Mouse (Mus musculus) myocyte (in vitro differentiated cells): ENCODE data around the gene Dcaf17. TPM values are rescaled to one million over a fixed set of nuclear protein-coding genes. Genes with fewer than 3 reads are reported as not detected.

ENCODE experiments used
- H3K27me3 ChIP-seq: one replicate; pipeline ENCODE4 v1.6.1; 2011; ENCODE audit not compliant: control insufficient read depth, insufficient read depth, insufficient read length
- H3K36me3 ChIP-seq: one replicate; pipeline ENCODE4 v1.6.1; 2011; ENCODE audit not compliant: control insufficient read depth, insufficient read depth
- H3K4me2 ChIP-seq: one replicate; pipeline ENCODE4 v1.6.1; 2011; ENCODE audit warnings: low read depth, control low read depth
- H3K4me3 ChIP-seq: one replicate; pipeline ENCODE4 v1.5.1; 2011; ENCODE audit warnings: mild to moderate bottlenecking, control low read depth, moderate library complexity
- H3K79me2 ChIP-seq: one replicate; pipeline ENCODE4 v1.6.1; 2011; ENCODE audit not compliant: control insufficient read depth, insufficient read depth
- H3ac ChIP-seq: one replicate; pipeline ENCODE4 v1.6.1; 2011; ENCODE audit not compliant: control insufficient read depth, insufficient read length
- CEBPB ChIP-seq: IDR thresholded peaks from 2 replicates; pipeline ENCODE4 v1.6.1; 2011; ENCODE audit warnings: mild to moderate bottlenecking, moderate library complexity; ENCODE audit not compliant: poor library complexity, insufficient read depth, severe bottlenecking
- E2F4 ChIP-seq: IDR thresholded peaks from one replicate; pipeline ENCODE4 v1.6.1; 2011; ENCODE audit warnings: mild to moderate bottlenecking, control low read depth, moderate library complexity; ENCODE audit not compliant: insufficient read depth
- MAX ChIP-seq: IDR thresholded peaks from one replicate; pipeline ENCODE4 v1.6.1; 2011; ENCODE audit warnings: low read depth, mild to moderate bottlenecking, control low read depth
- MYOD1 ChIP-seq, 3 experiments: IDR thresholded peaks; one replicate each; pipeline ENCODE4 v1.6.1; 2011; ENCODE audit warnings: control low read depth in 2 of 3, low read depth in 2 of 3, mild to moderate bottlenecking in 2 of 3, moderate library complexity in 1 of 3; ENCODE audit not compliant: insufficient read length in 2 of 3, control insufficient read depth in 1 of 3
- MYOG ChIP-seq, 3 experiments: IDR thresholded peaks; one replicate each; pipeline ENCODE4 v1.6.1; 2011; ENCODE audit warnings: control low read depth in 2 of 3, low read depth in 2 of 3, mild to moderate bottlenecking in 2 of 3; ENCODE audit not compliant: insufficient read length in 2 of 3, control insufficient read depth in 1 of 3, insufficient read depth in 1 of 3
- POLR2A ChIP-seq: IDR thresholded peaks from one replicate; pipeline ENCODE4 v1.6.1; 2011; ENCODE audit warnings: low read depth, mild to moderate bottlenecking, control low read depth, moderate library complexity; ENCODE audit not compliant: insufficient read length
- POLR2AphosphoS2 ChIP-seq: IDR thresholded peaks from one replicate; pipeline ENCODE4 v1.6.1; 2011; ENCODE audit warnings: low read depth, control low read depth; ENCODE audit not compliant: insufficient read length
- REST ChIP-seq: IDR thresholded peaks from one replicate; pipeline ENCODE4 v1.6.1; 2011; ENCODE audit warnings: mild to moderate bottlenecking, control low read depth, moderate library complexity; ENCODE audit not compliant: insufficient read depth, insufficient read length
- SRF ChIP-seq: IDR thresholded peaks from one replicate; pipeline ENCODE4 v1.6.1; 2011; ENCODE audit warnings: low read depth; ENCODE audit not compliant: control insufficient read depth, insufficient read length
- TCF12 ChIP-seq: IDR thresholded peaks from one replicate; pipeline ENCODE4 v1.6.1; 2011; ENCODE audit warnings: mild to moderate bottlenecking, control low read depth; ENCODE audit not compliant: poor library complexity, insufficient read depth, severe bottlenecking
- TCF3 ChIP-seq: IDR thresholded peaks from one replicate; pipeline ENCODE4 v1.6.1; 2011; ENCODE audit warnings: low read depth, control low read depth; ENCODE audit not compliant: insufficient read length
- USF1 ChIP-seq: IDR thresholded peaks from one replicate; pipeline ENCODE4 v1.6.1; 2011; ENCODE audit warnings: low read depth, mild to moderate bottlenecking, control low read depth, moderate library complexity
- polyA plus RNA-seq: library from polyadenylated mRNA; unstranded; fragments of >200 nt; fragmentation: generic; extraction: Trizol; gene quantifications from one replicate; pipeline ENCODE4 v1.2.1, GENCODE M21; 2012; ENCODE audit warnings: missing spikeins

Dcaf17 gene
- polyA plus RNA-seq, 1 experiment, result 1.9 TPM

GRCm38 (mm10) chr2:71090660-71091445 lies 35.7 kb downstream of the Dcaf17 start:
- Histone ChIP-seq H3K4me2 (no peak overlapping the region), H3ac (no peak overlapping the region), H3K36me3 (no peaks in the 10 kb centered on the region), H3K79me2 (no peaks in the 10 kb centered on the region), H3K27me3 (no peaks in the 10 kb centered on the region), H3K4me3 (no peak overlapping the region)
- TF ChIP-seq TCF3, result no peak
- TF ChIP-seq POLR2A, result no peak
- TF ChIP-seq MAX, result no peak
- no peak for TF ChIP-seq POLR2AphosphoS2
- TF ChIP-seq MYOG (IDR thresholded peaks at IDR 0.05; ENCODE audit: control insufficient read depth in 1 of 3, insufficient read depth in 1 of 3, insufficient read length in 2 of 3, low read depth in 2 of 3), result no peak
- no peak for TF ChIP-seq SRF
- no peak for TF ChIP-seq TCF12
- no peak for TF ChIP-seq CEBPB
- no peak for TF ChIP-seq E2F4
- TF ChIP-seq MYOD1 (IDR thresholded peaks at IDR 0.05; ENCODE audit: control insufficient read depth in 1 of 3, insufficient read length in 2 of 3, low read depth in 2 of 3), result no peak
- TF ChIP-seq USF1, result no peak
- TF ChIP-seq REST, result no peak

GRCm38 (mm10) chr2:71096170-71096569 lies 41.0 kb downstream of the Dcaf17 start:
- Histone ChIP-seq H3K79me2 (no peaks in the 10 kb centered on the region), H3K36me3 (peaks cover 4% of the 10 kb centered on the region), H3K27me3 (no peaks in the 10 kb centered on the region), H3K4me2 (no peak overlapping the region), H3K4me3 (no peak overlapping the region), H3ac (no peak overlapping the region)
- TF ChIP-seq MYOG (IDR thresholded peaks at IDR 0.05; ENCODE audit: control insufficient read depth in 1 of 3, insufficient read depth in 1 of 3, insufficient read length in 2 of 3, low read depth in 2 of 3) (no peak), E2F4 (no peak), MAX (no peak), TCF3 (no peak)

DNA sequence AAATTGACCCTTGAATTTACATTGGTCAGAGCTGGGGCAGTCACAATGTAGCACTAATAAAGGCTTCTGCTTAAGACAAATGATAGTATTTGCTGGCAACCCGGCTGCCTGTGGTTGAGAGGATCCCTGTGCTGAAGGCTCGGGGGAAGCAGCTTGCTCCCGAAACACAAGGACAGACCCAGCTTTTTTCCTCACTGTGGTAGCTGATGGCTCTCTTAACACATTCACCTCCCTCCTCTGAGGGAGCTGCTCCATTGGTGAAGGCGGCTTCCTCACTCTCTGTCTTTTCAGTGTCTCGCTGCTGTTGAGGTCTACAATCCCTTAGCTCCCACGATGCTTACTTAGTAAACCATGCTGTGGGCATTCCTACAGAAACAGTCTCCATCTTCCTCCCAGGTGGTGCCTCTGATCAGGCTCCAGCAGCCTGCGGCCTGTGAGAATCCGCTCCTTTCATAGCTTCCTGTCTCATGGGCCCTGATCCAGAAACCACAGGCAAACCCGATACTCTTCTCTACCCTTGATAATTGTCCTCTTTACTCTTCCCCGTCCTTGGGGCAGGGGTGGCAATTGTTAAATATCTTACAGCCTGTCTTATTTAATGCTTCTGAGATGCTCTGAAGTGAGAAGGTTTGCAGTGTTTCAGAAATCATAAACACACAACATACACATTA lies 47.6 kb downstream of the Dcaf17 start:
- TF ChIP-seq MYOD1 (IDR thresholded peaks at IDR 0.05; ENCODE audit: control insufficient read depth in 1 of 3, insufficient read length in 2 of 3, low read depth in 2 of 3) (no peak), MYOG (IDR thresholded peaks at IDR 0.05; ENCODE audit: control insufficient read depth in 1 of 3, insufficient read depth in 1 of 3, insufficient read length in 2 of 3, low read depth in 2 of 3) (no peak), TCF3 (no peak), POLR2A (no peak), CEBPB (no peak), TCF12 (no peak), USF1 (no peak), E2F4 (no peak), MAX (no peak), SRF (no peak), POLR2AphosphoS2 (no peak), REST (no peak)
- peaks cover 4% of the 10 kb centered on the region for H3K36me3 ChIP-seq
- no peak overlapping the region for H3K4me3 ChIP-seq
- H3K4me2 ChIP-seq, result peak overlapping the region; percentile 7
- H3K79me2 ChIP-seq, result no peaks in the 10 kb centered on the region
- H3ac ChIP-seq, result no peak overlapping the region
- H3K27me3 ChIP-seq, result no peaks in the 10 kb centered on the region

DNA sequence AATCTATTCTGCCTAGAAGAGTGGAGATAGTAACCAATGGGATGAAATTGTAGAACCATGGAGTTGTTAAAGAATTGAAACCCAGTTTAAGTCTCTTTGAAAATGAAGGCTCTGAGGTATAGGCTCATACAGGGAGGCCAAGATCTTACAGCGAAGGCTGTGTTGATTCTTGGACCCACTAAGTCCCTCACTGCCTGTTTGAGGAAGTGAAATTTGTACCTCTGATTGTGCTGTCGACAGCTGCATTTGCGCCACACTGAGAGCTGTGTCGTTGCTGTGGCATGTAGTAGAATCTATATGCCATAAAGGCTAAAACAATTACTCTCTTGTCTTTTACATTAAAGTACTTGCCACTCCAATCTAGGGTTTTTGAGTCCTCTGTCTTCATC lies 48.2 kb downstream of the Dcaf17 start:
- Histone ChIP-seq H3K4me3 (no peak overlapping the region), H3K4me2 (no peak overlapping the region), H3K36me3 (peaks cover 4% of the 10 kb centered on the region), H3ac (no peak overlapping the region), H3K27me3 (no peaks in the 10 kb centered on the region), H3K79me2 (no peaks in the 10 kb centered on the region)
- no peak for TF ChIP-seq POLR2A
- no peak for TF ChIP-seq SRF
- no peak for TF ChIP-seq POLR2AphosphoS2
- TF ChIP-seq MAX, result no peak
- no peak for TF ChIP-seq USF1
- no peak for TF ChIP-seq REST
- no peak for TF ChIP-seq MYOG (IDR thresholded peaks at IDR 0.05; ENCODE audit: control insufficient read depth in 1 of 3, insufficient read depth in 1 of 3, insufficient read length in 2 of 3, low read depth in 2 of 3)
- TF ChIP-seq CEBPB, result no peak
- TF ChIP-seq E2F4, result no peak
- no peak for TF ChIP-seq TCF12
- no peak for TF ChIP-seq MYOD1 (IDR thresholded peaks at IDR 0.05; ENCODE audit: control insufficient read depth in 1 of 3, insufficient read length in 2 of 3, low read depth in 2 of 3)
- TF ChIP-seq TCF3, result no peak
